Mouse (Mus musculus): ENCODE measurements around the gene Zfp235. TPM values are rescaled to one million over a fixed set of nuclear protein-coding genes. Genes with fewer than 3 reads are reported as not detected.

Gene Zfp235
- total RNA-seq (2018; cell fraction: chromatin; rRNA removed) = 10 to 100 TPM in 10 of 26 experiments, 1 to 10 TPM in 15, under 1 TPM in 1; 0.94 to 22.4 (median 5.3) TPM
- 1 to 10 TPM in 24 of 26 experiments, under 1 TPM in 2; 0.66 to 4.8 (median 3.2) TPM for total RNA-seq (2018; cell fraction: cytosol; rRNA removed)
- 10 to 100 TPM in 6 of 26 experiments, 1 to 10 TPM in 19, under 1 TPM in 1; 0.91 to 23.0 (median 5.3) TPM for total RNA-seq (2018; cell fraction: nucleus; rRNA removed)
- 1.7 to 4.9 TPM (median 2.7 TPM) in 3 replicates for polyA plus RNA-seq (2018)

- peak within 1 kb of the TSS; percentile 28; the same call in 1 of the 2 replicates for H3K27ac ChIP-seq
- H3K36me3 ChIP-seq (ENCODE audit: inconsistent target) = peaks cover 15% of the 10 kb centered on the region; the same call in 1 of the 2 replicates
- H3K79me2 ChIP-seq (ENCODE audit: inconsistent target) = peaks cover 8% of the 10 kb centered on the region; the same call in 1 of the 2 replicates
- H3K4me3 ChIP-seq (ENCODE audit: inconsistent target) = peak within 1 kb of the TSS; percentile 86
- WGBS (ENCODE audit: missing documents) = 6% methylated on average over 32 of the region's 32 CpGs
Measured at GRCm38 (mm10) chr7:24133996-24134828, at the start of gene Zfp235. TSS of gene Zfp235 (plus strand) at chr7:24134169.

- WGBS (ENCODE audit: missing documents) = 92% methylated on average over 4 of the region's 4 CpGs
- Histone ChIP-seq H3K27ac (no peak overlapping the region), H3K36me3 (ENCODE audit: inconsistent target) (peaks cover 19% of the 10 kb centered on the region; the same call in 1 of the 2 replicates), H3K79me2 (ENCODE audit: inconsistent target) (peaks cover 100% of the 10 kb centered on the region), H3K4me3 (ENCODE audit: inconsistent target) (no peak overlapping the region)
Measured at GRCm38 (mm10) chr7:24086871-24087270, 47.1 kb upstream of the Zfp235 start.

- WGBS (ENCODE audit: missing documents) = 95% methylated on average over 12 of the region's 12 CpGs
- Histone ChIP-seq H3K36me3 (ENCODE audit: inconsistent target) (peaks cover 19% of the 10 kb centered on the region; the same call in 1 of the 2 replicates), H3K27ac (no peak overlapping the region)
Measured at GRCm38 (mm10) chr7:24087485-24088125, 46.4 kb upstream of the Zfp235 start.

GRCm38 (mm10) chr7:24104403-24104802 is 29.6 kb upstream of the Zfp235 start:
- H3K79me2 ChIP-seq (ENCODE audit: inconsistent target) = no peaks in the 10 kb centered on the region
- H3K27ac ChIP-seq = no peak overlapping the region
- no peak overlapping the region for H3K4me3 ChIP-seq (ENCODE audit: inconsistent target)
- WGBS (ENCODE audit: missing documents) = 95% methylated on average over 9 of the region's 9 CpGs
- peaks cover 91% of the 10 kb centered on the region for H3K36me3 ChIP-seq (ENCODE audit: inconsistent target)

More at GRCm38 (mm10) chr7:24087485-24088125, 46.4 kb upstream of the Zfp235 start:
- Histone ChIP-seq H3K79me2 (ENCODE audit: inconsistent target) (peaks cover 99% of the 10 kb centered on the region), H3K4me3 (ENCODE audit: inconsistent target) (no peak overlapping the region)

GRCm38 (mm10) chr7:24105144-24105703 is 28.7 kb upstream of the Zfp235 start:
- Histone ChIP-seq H3K36me3 (ENCODE audit: inconsistent target) (peaks cover 83% of the 10 kb centered on the region), H3K27ac (no peak overlapping the region), H3K79me2 (ENCODE audit: inconsistent target) (no peaks in the 10 kb centered on the region), H3K4me3 (ENCODE audit: inconsistent target) (no peak overlapping the region)
- 95% methylated on average over 18 of the region's 18 CpGs for WGBS (ENCODE audit: missing documents)

DNA sequence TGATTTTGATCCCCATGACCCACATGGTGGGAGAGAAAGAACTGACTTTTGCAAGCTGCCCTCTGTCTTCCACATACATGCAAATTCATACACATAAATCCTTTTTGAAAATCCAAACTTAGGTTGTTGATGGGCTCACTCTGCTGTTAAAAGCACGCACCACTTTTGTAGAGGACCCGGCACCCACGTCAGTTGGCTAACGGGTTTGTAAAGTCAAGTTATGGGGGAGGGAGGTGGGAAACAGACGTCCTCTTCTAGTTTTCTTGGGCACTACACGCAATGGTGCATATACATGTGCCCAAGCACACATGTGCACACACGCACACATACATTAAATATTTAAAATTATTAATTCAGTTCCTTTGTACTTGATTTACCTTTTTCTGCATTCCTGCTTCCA is 23.1 kb upstream of the Zfp235 start:
- peaks cover 27% of the 10 kb centered on the region for H3K36me3 ChIP-seq (ENCODE audit: inconsistent target)
- no peak overlapping the region for H3K27ac ChIP-seq
- 92% methylated on average over 7 of the region's 7 CpGs for WGBS (ENCODE audit: missing documents)
- H3K4me3 ChIP-seq (ENCODE audit: inconsistent target) = no peak overlapping the region
- no peaks in the 10 kb centered on the region for H3K79me2 ChIP-seq (ENCODE audit: inconsistent target)

DNA sequence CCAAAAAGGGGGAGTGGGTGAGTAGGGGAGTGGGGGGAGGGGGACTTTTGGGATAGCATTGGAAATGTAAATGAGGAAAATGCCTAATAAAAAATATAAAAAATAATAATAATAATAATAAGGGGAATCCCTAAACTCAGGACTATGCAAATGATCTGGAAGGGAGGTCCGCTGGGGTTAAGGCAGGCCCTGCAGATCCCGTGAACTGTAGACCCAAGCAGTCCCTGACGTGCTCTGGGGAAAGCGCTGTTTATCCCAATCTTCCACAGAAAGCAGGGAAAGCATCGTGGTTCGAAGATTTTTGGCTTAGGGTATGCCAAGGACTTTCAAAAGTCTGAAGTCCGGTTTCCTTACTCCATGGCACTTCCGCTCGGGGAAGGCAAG is 22.2 kb upstream of the Zfp235 start:
- H3K27ac ChIP-seq = no peak overlapping the region
- H3K4me3 ChIP-seq (ENCODE audit: inconsistent target) = no peak overlapping the region
- H3K36me3 ChIP-seq (ENCODE audit: inconsistent target) = peaks cover 17% of the 10 kb centered on the region
- H3K79me2 ChIP-seq (ENCODE audit: inconsistent target) = no peaks in the 10 kb centered on the region
- 55% methylated on average over 9 of the region's 9 CpGs for WGBS (ENCODE audit: missing documents)

DNA sequence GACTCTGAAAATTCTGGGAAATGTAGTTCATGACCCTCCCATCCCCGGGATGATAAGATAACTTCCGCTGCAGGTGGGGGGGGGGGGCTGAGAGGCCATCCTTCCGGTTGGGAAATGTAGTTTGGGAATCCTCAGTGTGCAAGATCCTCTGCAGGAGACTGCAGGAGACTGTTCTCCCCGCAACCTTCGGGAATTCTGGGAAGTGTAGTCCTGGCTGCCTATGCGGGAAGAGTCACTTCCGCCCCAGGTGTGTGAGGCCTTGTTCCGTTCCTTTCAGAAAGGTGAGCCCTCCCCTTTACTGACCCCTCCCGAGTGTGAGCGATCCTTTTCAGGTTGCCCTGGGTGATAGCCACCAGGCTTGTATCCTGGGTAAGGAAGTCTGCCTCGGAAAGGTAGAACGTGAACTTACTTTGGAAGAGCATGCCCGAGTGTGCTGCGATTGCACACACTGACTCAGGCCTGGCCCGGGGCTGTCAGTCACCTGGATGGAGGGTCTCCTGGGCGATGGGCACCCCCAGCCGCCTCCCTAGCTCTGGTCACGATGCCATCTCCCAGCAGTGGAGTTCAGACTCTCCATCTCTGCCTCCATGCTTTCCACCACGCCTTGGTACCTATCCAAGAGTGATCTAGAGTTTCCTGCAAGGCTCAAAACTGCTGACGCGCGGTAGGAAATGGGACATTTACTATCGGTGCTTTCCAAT is 21.7 kb upstream of the Zfp235 start, which contains the start of gene Zfp112:
TSS of gene Zfp112 (plus strand) at position 159 of the 701 bp plus-strand sequence.
- H3K79me2 ChIP-seq (ENCODE audit: inconsistent target) = no peaks in the 10 kb centered on the region
- no peak within 1 kb of the TSS for H3K4me3 ChIP-seq (ENCODE audit: inconsistent target)
- 0 out of 2 replicates have a peak, but pooled peaks cover 12% of the 10 kb centered on the region for H3K36me3 ChIP-seq (ENCODE audit: inconsistent target)
- H3K27ac ChIP-seq = no peak within 1 kb of the TSS
- 21% methylated on average over 23 of the region's 23 CpGs for WGBS (ENCODE audit: missing documents)

DNA sequence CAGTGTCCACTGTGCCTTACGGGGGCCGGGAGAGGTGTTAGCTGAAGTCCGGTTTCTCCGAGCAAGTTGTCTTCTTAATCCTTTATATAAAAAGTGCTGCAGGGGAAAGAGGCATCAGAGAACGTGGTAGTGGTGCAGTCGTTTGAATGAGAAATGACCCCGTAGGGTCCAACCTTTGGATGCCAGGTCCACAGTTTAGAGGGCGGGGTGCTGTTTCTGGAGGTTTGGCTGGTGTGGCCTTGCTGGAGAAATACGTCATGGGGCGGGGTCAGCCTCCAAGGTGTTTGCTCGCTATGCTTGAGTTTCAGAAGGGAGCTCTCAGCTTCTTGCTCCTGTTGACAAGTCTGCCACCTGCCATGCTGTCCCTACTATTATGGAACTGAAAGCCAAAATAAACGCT is 21.0 kb upstream of the Zfp235 start:
- WGBS (ENCODE audit: missing documents) = 39% methylated on average over 12 of the region's 12 CpGs
- Histone ChIP-seq H3K27ac (no peak overlapping the region), H3K36me3 (ENCODE audit: inconsistent target) (0 out of 2 replicates have a peak, but pooled peaks cover 5% of the 10 kb centered on the region), H3K4me3 (ENCODE audit: inconsistent target) (no peak overlapping the region), H3K79me2 (ENCODE audit: inconsistent target) (no peaks in the 10 kb centered on the region)

DNA sequence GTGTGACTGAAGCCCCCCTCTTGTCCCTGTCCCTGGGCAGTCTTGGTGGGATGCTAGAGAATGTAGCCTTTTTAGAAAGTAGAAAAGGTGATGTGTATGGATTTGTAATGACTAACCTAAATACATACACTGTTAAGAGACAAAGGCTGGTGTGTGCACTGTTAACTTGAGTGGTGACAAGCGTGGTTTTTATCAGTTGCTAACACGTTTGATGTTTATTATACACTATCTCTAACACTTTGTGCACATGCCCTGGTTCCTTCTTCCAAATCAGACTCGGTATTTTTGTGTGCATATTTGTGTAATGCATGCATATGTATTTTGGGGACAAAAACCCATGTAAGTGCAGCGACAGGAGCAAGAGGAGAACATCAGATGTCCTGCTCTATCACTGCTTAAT is 17.3 kb upstream of the Zfp235 start:
- Histone ChIP-seq H3K36me3 (ENCODE audit: inconsistent target) (no peaks in the 10 kb centered on the region), H3K4me3 (ENCODE audit: inconsistent target) (no peak overlapping the region), H3K27ac (no peak overlapping the region), H3K79me2 (ENCODE audit: inconsistent target) (no peaks in the 10 kb centered on the region)
- WGBS (ENCODE audit: missing documents) = 71% methylated on average over 4 of the region's 4 CpGs

GRCm38 (mm10) chr7:24133425-24133995 is 459 bp upstream of the Zfp235 start:
- Histone ChIP-seq H3K79me2 (ENCODE audit: inconsistent target) (peaks cover 8% of the 10 kb centered on the region; the same call in 1 of the 2 replicates), H3K4me3 (ENCODE audit: inconsistent target) (peak overlapping the region; percentile 86), H3K27ac (peak overlapping the region; percentile 28; the same call in 1 of the 2 replicates), H3K36me3 (ENCODE audit: inconsistent target) (peaks cover 11% of the 10 kb centered on the region; the same call in 1 of the 2 replicates)
- 21% methylated on average over 6 of the region's 6 CpGs for WGBS (ENCODE audit: missing documents)

- 26% methylated on average over 6 of the region's 6 CpGs for WGBS (ENCODE audit: missing documents)
- Histone ChIP-seq H3K79me2 (ENCODE audit: inconsistent target) (no peaks in the 10 kb centered on the region), H3K4me3 (ENCODE audit: inconsistent target) (no peak overlapping the region), H3K27ac (no peak overlapping the region), H3K36me3 (ENCODE audit: inconsistent target) (peaks cover 28% of the 10 kb centered on the region)
Measured at GRCm38 (mm10) chr7:24142566-24142965, 8.6 kb downstream of the Zfp235 start.

GRCm38 (mm10) chr7:24153272-24153671 is 19.3 kb downstream of the Zfp235 start:
- no peak overlapping the region for H3K27ac ChIP-seq
- no peaks in the 10 kb centered on the region for H3K79me2 ChIP-seq (ENCODE audit: inconsistent target)
- H3K36me3 ChIP-seq (ENCODE audit: inconsistent target) = no peaks in the 10 kb centered on the region
- WGBS (ENCODE audit: missing documents) = 0% methylated on average over 1 of the region's 1 CpGs
- H3K4me3 ChIP-seq (ENCODE audit: inconsistent target) = no peak overlapping the region

Measured in macrophage (primary cell).